Mouse (Mus musculus): ENCODE results near the gene Cpne4. TPM values are rescaled to one million over a fixed set of nuclear protein-coding genes. Genes with fewer than 3 reads are reported as not detected.

The Cpne4 gene
- polyA plus RNA-seq, 1 experiment, result 0.15 TPM

DNA sequence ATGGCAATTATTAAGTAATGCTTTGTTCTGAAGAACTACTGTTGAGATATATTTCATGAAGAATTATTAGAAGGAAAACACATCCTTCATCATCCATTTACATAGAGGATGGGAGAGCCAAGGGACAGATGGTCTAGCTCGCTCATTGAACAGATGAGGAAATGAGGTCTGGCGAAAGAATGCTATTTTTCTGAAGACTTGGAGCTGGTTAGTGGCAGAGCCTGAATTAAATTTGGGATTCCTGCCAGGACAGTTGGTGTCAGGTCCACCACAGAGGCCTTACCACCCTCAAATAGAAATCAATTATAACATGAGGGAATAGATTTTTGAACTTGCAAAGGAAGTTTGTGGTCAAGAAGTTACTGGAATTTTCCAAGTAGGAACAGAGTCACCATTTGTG, 178.2 kb downstream of the Cpne4 start:
- Histone ChIP-seq H3K4me3 (ENCODE audit: control insufficient read depth, insufficient read depth, low read length) (no peak overlapping the region), H3K27ac (ENCODE audit: control insufficient read depth, insufficient read depth, low read length) (no peak overlapping the region), H3K27me3 (ENCODE audit: control insufficient read depth, insufficient read depth, low read length) (no peaks in the 10 kb centered on the region), H3K36me3 (ENCODE audit: control insufficient read depth, insufficient read depth, low read length) (no peaks in the 10 kb centered on the region), H3K4me1 (replicated peaks; ENCODE audit: control insufficient read depth, insufficient read depth, low read length) (no peaks in the 10 kb centered on the region)
- DNase-seq, result no peak
- TF ChIP-seq POLR2A (IDR thresholded peaks at IDR 0.05; ENCODE audit: control insufficient read depth, extremely low read depth, insufficient read depth, low read length, poor library complexity) (no peak), CTCF (IDR thresholded peaks at IDR 0.05; ENCODE audit: borderline replicate concordance, control insufficient read depth, extremely low read depth, insufficient read depth, low read length, poor library complexity) (no peak)
- WGBS, result 94% methylated on average over 2 of the region's 2 CpGs

DNA sequence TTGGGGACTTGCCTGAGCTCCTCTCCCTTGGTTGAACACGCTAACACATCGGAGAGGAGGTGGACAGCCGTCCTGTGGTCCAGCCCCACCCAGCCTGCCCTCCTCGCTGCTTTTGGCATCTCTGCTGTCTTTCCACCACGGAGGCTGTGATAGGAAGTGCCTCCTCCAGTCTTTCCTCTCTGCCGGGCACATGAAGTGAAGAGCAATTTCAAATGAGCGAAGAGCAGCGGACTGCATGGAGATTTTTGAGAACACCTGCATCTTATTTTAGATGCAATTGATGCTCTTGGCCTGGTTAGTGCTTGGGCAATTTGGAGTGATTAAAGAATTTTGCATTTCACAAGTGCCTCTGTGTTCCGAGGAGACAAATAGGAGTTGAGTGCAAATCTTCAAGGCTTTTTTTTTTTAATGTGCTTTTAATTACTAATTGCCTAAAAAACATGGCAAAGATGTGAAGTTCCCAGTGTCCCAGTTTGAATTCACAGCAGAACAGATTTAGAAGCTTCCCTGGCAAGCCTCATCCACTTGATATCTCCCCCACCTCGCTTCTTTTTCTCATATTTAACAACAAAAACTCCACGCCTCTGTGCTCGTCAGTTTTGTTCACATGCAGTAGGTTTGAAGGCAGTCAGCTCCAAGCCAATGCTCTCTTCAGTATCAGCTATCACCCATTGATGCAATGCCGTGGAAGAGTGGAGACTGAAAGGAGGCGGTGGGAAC, 195.7 kb downstream of the Cpne4 start:
- Histone ChIP-seq H3K4me3 (ENCODE audit: control insufficient read depth, insufficient read depth, low read length) (no peak overlapping the region), H3K27ac (ENCODE audit: control insufficient read depth, insufficient read depth, low read length) (no peak overlapping the region), H3K27me3 (ENCODE audit: control insufficient read depth, insufficient read depth, low read length) (no peaks in the 10 kb centered on the region), H3K4me1 (replicated peaks; ENCODE audit: control insufficient read depth, insufficient read depth, low read length) (no peaks in the 10 kb centered on the region), H3K36me3 (ENCODE audit: control insufficient read depth, insufficient read depth, low read length) (no peaks in the 10 kb centered on the region)
- no peak for TF ChIP-seq POLR2A (IDR thresholded peaks at IDR 0.05; ENCODE audit: control insufficient read depth, extremely low read depth, insufficient read depth, low read length, poor library complexity)
- no peak for TF ChIP-seq CTCF (IDR thresholded peaks at IDR 0.05; ENCODE audit: borderline replicate concordance, control insufficient read depth, extremely low read depth, insufficient read depth, low read length, poor library complexity)
- WGBS, result 84% methylated on average over 14 of the region's 14 CpGs
- no peak for DNase-seq

DNA sequence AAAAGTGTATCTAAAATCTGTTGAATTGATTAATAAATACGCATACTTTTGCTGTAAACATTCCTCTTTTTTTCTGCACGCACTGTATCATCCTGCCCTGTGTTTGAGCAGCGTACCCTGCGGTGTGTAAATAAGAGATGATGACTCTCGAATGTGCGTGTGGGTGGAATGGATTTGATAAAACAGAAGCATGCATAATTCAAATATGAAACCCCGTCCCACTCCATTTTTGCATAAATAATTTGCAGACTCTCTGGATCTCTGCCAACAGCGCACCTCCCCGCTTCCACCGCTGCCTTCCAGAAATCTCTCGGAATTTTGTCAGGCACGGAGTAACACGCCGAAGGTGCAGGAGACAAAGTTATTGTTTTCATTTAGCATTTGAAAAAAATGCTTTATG, 208.4 kb downstream of the Cpne4 start:
- WGBS, result 94% methylated on average over 14 of the region's 14 CpGs
- Histone ChIP-seq H3K36me3 (ENCODE audit: control insufficient read depth, insufficient read depth, low read length) (no peaks in the 10 kb centered on the region), H3K27ac (ENCODE audit: control insufficient read depth, insufficient read depth, low read length) (no peak overlapping the region), H3K4me1 (replicated peaks; ENCODE audit: control insufficient read depth, insufficient read depth, low read length) (no peaks in the 10 kb centered on the region), H3K27me3 (ENCODE audit: control insufficient read depth, insufficient read depth, low read length) (no peaks in the 10 kb centered on the region), H3K4me3 (ENCODE audit: control insufficient read depth, insufficient read depth, low read length) (no peak overlapping the region)
- DNase-seq, result no peak
- TF ChIP-seq CTCF (IDR thresholded peaks at IDR 0.05; ENCODE audit: borderline replicate concordance, control insufficient read depth, extremely low read depth, insufficient read depth, low read length, poor library complexity) (no peak), POLR2A (IDR thresholded peaks at IDR 0.05; ENCODE audit: control insufficient read depth, extremely low read depth, insufficient read depth, low read length, poor library complexity) (no peak)

DNA sequence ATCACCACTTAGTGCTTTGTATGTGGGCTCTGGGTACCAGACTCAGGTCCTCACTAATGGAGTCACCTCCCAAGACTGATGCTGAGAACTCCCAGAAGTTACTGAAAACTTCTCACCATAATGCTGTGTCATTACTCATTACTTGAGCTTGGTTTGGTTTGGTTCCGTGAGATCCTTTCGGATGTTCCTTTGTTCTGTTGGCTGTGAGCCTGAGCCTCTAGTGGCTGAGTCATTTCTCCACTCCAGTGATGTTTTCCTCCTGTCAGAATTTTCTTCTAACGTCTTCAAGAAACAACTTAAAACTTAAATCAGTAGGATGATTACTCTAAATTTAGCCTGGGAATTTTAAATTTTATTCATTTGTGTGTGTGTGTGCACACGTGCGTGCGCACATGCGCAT, 212.9 kb downstream of the Cpne4 start:
- H3K4me3 ChIP-seq (ENCODE audit: control insufficient read depth, insufficient read depth, low read length), result no peak overlapping the region
- no peak for DNase-seq
- no peak overlapping the region for H3K27ac ChIP-seq (ENCODE audit: control insufficient read depth, insufficient read depth, low read length)
- no peaks in the 10 kb centered on the region for H3K4me1 ChIP-seq (replicated peaks; ENCODE audit: control insufficient read depth, insufficient read depth, low read length)
- TF ChIP-seq CTCF (IDR thresholded peaks at IDR 0.05; ENCODE audit: borderline replicate concordance, control insufficient read depth, extremely low read depth, insufficient read depth, low read length, poor library complexity) (no peak), POLR2A (IDR thresholded peaks at IDR 0.05; ENCODE audit: control insufficient read depth, extremely low read depth, insufficient read depth, low read length, poor library complexity) (no peak)
- no peaks in the 10 kb centered on the region for H3K36me3 ChIP-seq (ENCODE audit: control insufficient read depth, insufficient read depth, low read length)
- H3K27me3 ChIP-seq (ENCODE audit: control insufficient read depth, insufficient read depth, low read length), result no peaks in the 10 kb centered on the region
- 89% methylated on average over 7 of the region's 7 CpGs for WGBS

DNA sequence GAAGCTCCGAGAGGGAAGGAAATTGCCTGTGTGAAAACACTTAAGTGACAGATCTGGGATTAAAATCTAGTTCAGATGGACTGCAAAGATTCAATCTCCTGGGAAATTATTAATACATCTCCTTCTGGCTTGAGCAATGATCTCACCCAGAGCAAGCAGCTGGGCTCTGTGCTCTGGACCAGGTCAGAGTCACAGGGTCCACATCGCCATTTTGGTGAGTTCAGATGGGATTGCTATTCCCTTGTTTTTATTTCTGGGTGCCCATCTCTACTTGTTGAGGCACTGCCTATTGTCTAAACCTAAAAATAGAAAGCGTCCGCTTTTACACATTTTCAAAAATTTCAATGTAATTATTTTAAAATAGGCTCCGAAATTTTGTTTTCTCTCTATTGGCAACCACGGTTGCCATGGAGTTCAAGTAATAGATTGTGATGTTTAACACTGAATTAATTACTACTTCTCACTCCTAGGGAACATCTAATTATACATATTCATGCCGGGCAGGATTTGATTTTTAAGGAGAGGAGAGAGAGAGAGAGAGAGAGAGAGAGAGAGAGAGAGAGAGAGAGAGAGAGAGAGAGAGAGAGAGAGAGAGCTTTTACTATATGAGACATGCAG, 229.2 kb downstream of the Cpne4 start:
- TF ChIP-seq CTCF (IDR thresholded peaks at IDR 0.05; ENCODE audit: borderline replicate concordance, control insufficient read depth, extremely low read depth, insufficient read depth, low read length, poor library complexity) (no peak), POLR2A (IDR thresholded peaks at IDR 0.05; ENCODE audit: control insufficient read depth, extremely low read depth, insufficient read depth, low read length, poor library complexity) (no peak)

DNA sequence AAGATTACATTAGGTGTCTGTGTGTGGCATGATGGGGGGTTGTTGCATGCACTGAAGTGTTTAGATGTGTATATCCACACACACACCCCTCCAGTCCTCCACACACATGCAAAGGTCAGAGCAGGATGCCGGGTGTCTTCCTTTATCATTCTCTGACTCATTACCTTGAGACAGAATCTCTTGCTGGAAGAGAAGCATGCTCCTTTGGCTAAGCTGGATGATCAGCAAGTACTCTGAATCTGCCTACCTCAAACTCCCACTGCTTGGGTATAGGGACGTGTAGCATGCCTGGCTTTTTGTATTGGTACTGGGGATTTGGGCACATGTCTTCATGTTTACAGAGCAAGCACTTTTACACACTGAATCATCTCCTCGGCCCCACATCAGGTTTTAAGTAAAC, 230.0 kb downstream of the Cpne4 start:
- H3K27me3 ChIP-seq (ENCODE audit: control insufficient read depth, insufficient read depth, low read length), result no peaks in the 10 kb centered on the region
- H3K27ac ChIP-seq (ENCODE audit: control insufficient read depth, insufficient read depth, low read length), result no peak overlapping the region
- H3K36me3 ChIP-seq (ENCODE audit: control insufficient read depth, insufficient read depth, low read length), result no peaks in the 10 kb centered on the region
- no peak overlapping the region for H3K4me3 ChIP-seq (ENCODE audit: control insufficient read depth, insufficient read depth, low read length)
- no peaks in the 10 kb centered on the region for H3K4me1 ChIP-seq (replicated peaks; ENCODE audit: control insufficient read depth, insufficient read depth, low read length)
- WGBS, result 82% methylated on average over 3 of the region's 3 CpGs
- no peak for DNase-seq
- TF ChIP-seq POLR2A (IDR thresholded peaks at IDR 0.05; ENCODE audit: control insufficient read depth, extremely low read depth, insufficient read depth, low read length, poor library complexity) (no peak), CTCF (IDR thresholded peaks at IDR 0.05; ENCODE audit: borderline replicate concordance, control insufficient read depth, extremely low read depth, insufficient read depth, low read length, poor library complexity) (no peak)

More for the DNA sequence above, 229.2 kb downstream of the Cpne4 start:
- Histone ChIP-seq H3K27ac (ENCODE audit: control insufficient read depth, insufficient read depth, low read length) (no peak overlapping the region), H3K36me3 (ENCODE audit: control insufficient read depth, insufficient read depth, low read length) (no peaks in the 10 kb centered on the region), H3K27me3 (ENCODE audit: control insufficient read depth, insufficient read depth, low read length) (no peaks in the 10 kb centered on the region), H3K4me1 (replicated peaks; ENCODE audit: control insufficient read depth, insufficient read depth, low read length) (no peaks in the 10 kb centered on the region), H3K4me3 (ENCODE audit: control insufficient read depth, insufficient read depth, low read length) (no peak overlapping the region)
- no peak for DNase-seq
- 90% methylated on average over 7 of the region's 7 CpGs for WGBS

Measured in thymus, adult 2 months (tissue).